17 mouse cellular contexts compared by ENCODE assay signal in the genomic region with DNA sequence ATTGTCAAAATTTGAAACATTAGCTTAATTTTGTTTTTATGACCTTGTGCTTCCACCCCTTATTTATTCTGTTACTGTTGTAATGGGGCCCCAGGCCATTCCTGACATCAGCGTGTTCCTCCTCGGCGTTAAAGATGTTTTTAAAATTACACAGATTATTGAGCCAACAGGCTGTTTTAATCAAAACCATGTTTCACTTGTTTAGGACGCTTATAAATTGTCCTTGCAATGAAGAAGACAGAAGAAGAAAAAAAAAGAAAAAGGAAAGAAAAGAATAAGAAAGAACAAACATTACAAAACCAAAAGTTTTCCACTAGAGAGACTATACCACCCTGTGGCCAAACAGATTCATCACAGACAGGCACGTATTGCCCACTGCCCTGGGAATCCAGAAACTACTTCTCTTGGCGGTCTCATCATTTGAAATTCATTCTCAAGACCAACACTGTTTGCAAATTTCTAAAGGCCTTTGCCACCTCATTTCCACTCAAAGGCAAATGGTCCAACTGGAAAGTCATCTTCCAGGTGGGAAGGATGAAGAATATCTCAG.
DNase-seq lines count a peak whose midpoint lies in the region; ATAC-seq and TF ChIP-seq lines count a peak whose summit lies in the region.
"Had no signal": no experiment of that assay in that cellular context is flagged by ENCODE, and none has a peak within 500 bp of the region (broad histone marks: within the 10 kb centered on the region; RNA-seq: fewer than 3 reads in every experiment).

No protein-coding gene starts in this region.

- no peak overlapping the region for H3K27ac ChIP-seq in kidney, postnatal 0 days
- no peak overlapping the region for H3K27ac ChIP-seq in lung, postnatal 0 days (ENCODE audit: low read length)
- H3K27ac ChIP-seq in intestine, postnatal 0 days (ENCODE audit: low read depth, low read length), result no peak overlapping the region
- H3K27ac ChIP-seq: heart, embryonic 13.5 days; liver, embryonic 15.5 days; neural tube, embryonic 12.5 days had no signal

- TF ChIP-seq CTCF in kidney, postnatal 0 days (IDR thresholded peaks at IDR 0.05; ENCODE audit: low read depth), result peak; percentile 54; the same call in 1 of the 2 replicates
- TF ChIP-seq CTCF in lung, postnatal 0 days (IDR thresholded peaks at IDR 0.05), result peak; percentile 42
- peak; percentile 52 for TF ChIP-seq CTCF in intestine, postnatal 0 days (IDR thresholded peaks at IDR 0.05; ENCODE audit: low read depth)

- DNase-seq in heart, adult 11 months, result peak; percentile 17
- no peak for DNase-seq in heart, postnatal 4 days
- DNase-seq in kidney, postnatal 0 days (ENCODE audit: low spot score), result peak; percentile 90
- no peak for DNase-seq in kidney, postnatal 25 days
- peak; percentile 45 for DNase-seq in lung, postnatal 0 days (ENCODE audit: low spot score)
- DNase-seq in lung, adult 18-20 months, result no peak
- DNase-seq in adrenal gland, postnatal 14 days, result no peak
- DNase-seq: adrenal gland, adult 2 months; cerebellum, adult 9-10 months; right cerebral cortex, adult 18-20 months; thymus, postnatal 36 days had no signal

- no peak for ATAC-seq in kidney, postnatal 0 days (replicated peaks; ENCODE audit: low FRiP score, low read depth)
- no peak for ATAC-seq in lung, postnatal 0 days
- ATAC-seq in intestine, postnatal 0 days, result no peak
- ATAC-seq: forebrain, embryonic 14.5 days had no signal

- no peak for TF ChIP-seq EP300 in lung, postnatal 0 days (IDR thresholded peaks at IDR 0.05)

- WGBS in kidney, postnatal 0 days, result 55% methylated on average over 6 of the region's 6 CpGs
- WGBS in lung, postnatal 0 days, result 60% methylated on average over 6 of the region's 6 CpGs
- 67% methylated on average over 6 of the region's 6 CpGs for WGBS in intestine, postnatal 0 days

- H3K4me1 ChIP-seq in kidney, postnatal 0 days (replicated peaks; ENCODE audit: insufficient read depth, low read length), result no peaks in the 10 kb centered on the region
- no peaks in the 10 kb centered on the region for H3K4me1 ChIP-seq in lung, postnatal 0 days (ENCODE audit: insufficient read depth, low read depth, low read length)
- no peaks in the 10 kb centered on the region; the same call in none of the 2 replicates for H3K4me1 ChIP-seq in intestine, postnatal 0 days (replicated peaks; ENCODE audit: control insufficient read depth, insufficient read depth, low read length)
- H3K4me1 ChIP-seq: heart, embryonic 13.5 days; liver, embryonic 15.5 days had no signal

- H3K36me3 ChIP-seq in kidney, postnatal 0 days (ENCODE audit: insufficient read depth, low read length), result no peaks in the 10 kb centered on the region
- no peaks in the 10 kb centered on the region for H3K36me3 ChIP-seq in lung, postnatal 0 days (ENCODE audit: insufficient read depth, low read length)
- H3K36me3 ChIP-seq in intestine, postnatal 0 days (ENCODE audit: control insufficient read depth, insufficient read depth), result no peaks in the 10 kb centered on the region
- H3K36me3 ChIP-seq: heart, embryonic 13.5 days; liver, embryonic 15.5 days; neural tube, embryonic 12.5 days had no signal

- H3K9me3 ChIP-seq in kidney, postnatal 0 days (replicated peaks; ENCODE audit: low read length), result no peaks in the 10 kb centered on the region
- H3K9me3 ChIP-seq in lung, postnatal 0 days (ENCODE audit: low read length), result no peaks in the 10 kb centered on the region
- H3K9me3 ChIP-seq in intestine, postnatal 0 days (ENCODE audit: control insufficient read depth), result no peaks in the 10 kb centered on the region
- H3K9me3 ChIP-seq: heart, embryonic 13.5 days; liver, embryonic 15.5 days; neural tube, embryonic 12.5 days had no signal

- no peak overlapping the region for H3K9ac ChIP-seq in kidney, postnatal 0 days (ENCODE audit: low read depth, low read length)
- no peak overlapping the region for H3K9ac ChIP-seq in lung, postnatal 0 days (replicated peaks; ENCODE audit: low read depth)
- H3K9ac ChIP-seq in intestine, postnatal 0 days (ENCODE audit: low read depth, low read length), result no peak overlapping the region
- H3K9ac ChIP-seq: heart, embryonic 13.5 days; liver, embryonic 15.5 days; neural tube, embryonic 12.5 days had no signal

- H3K27me3 ChIP-seq in kidney, postnatal 0 days (ENCODE audit: insufficient read depth, low read length), result no peaks in the 10 kb centered on the region
- no peaks in the 10 kb centered on the region for H3K27me3 ChIP-seq in lung, postnatal 0 days (replicated peaks; ENCODE audit: insufficient read depth, low read length)
- H3K27me3 ChIP-seq in intestine, postnatal 0 days (replicated peaks; ENCODE audit: control insufficient read depth, insufficient read depth, low read length), result no peaks in the 10 kb centered on the region
- H3K27me3 ChIP-seq: heart, embryonic 13.5 days; liver, embryonic 15.5 days; neural tube, embryonic 12.5 days had no signal

- H3K4me3 ChIP-seq in kidney, postnatal 0 days (replicated peaks; ENCODE audit: low read depth, low read length), result no peak overlapping the region
- no peak overlapping the region for H3K4me3 ChIP-seq in lung, postnatal 0 days (ENCODE audit: low read depth, low read length)
- H3K4me3 ChIP-seq in intestine, postnatal 0 days (ENCODE audit: low read depth, low read length), result no peak overlapping the region
- H3K4me3 ChIP-seq: erythroblast, embryonic 14.5 days; heart, embryonic 13.5 days; liver, embryonic 15.5 days; neural tube, embryonic 12.5 days had no signal

- no peak overlapping the region for H3K4me2 ChIP-seq in kidney, postnatal 0 days (ENCODE audit: low read length)
- no peak overlapping the region for H3K4me2 ChIP-seq in lung, postnatal 0 days (replicated peaks; ENCODE audit: low read depth, low read length)
- H3K4me2 ChIP-seq in intestine, postnatal 0 days (replicated peaks; ENCODE audit: low read depth), result no peak overlapping the region
- H3K4me2 ChIP-seq: heart, embryonic 13.5 days; liver, embryonic 15.5 days; neural tube, embryonic 12.5 days had no signal

Comparison
In these comparisons a context has a peak if more than half of its experiments do, and no peak if none do; other contexts are left out.
1. DNase-seq: peak in heart, adult 11 months (single experiment), kidney, postnatal 0 days (single experiment) and lung, postnatal 0 days (single experiment); none in heart, postnatal 4 days (single experiment), kidney, postnatal 25 days (0 of 2), lung, adult 18-20 months (0 of 2) and adrenal gland, postnatal 14 days (single experiment).
2. Peak in every context shown above with its lines, with median percentiles within 50 percentile points of each other: CTCF ChIP-seq.